Mouse (Mus musculus): Measurements from ENCODE around the gene Acbd4. TPM values are rescaled to one million over a fixed set of nuclear protein-coding genes. Genes with fewer than 3 reads are reported as not detected.

The Acbd4 gene
- total RNA-seq, 1 experiment = 14.0 TPM

DNA sequence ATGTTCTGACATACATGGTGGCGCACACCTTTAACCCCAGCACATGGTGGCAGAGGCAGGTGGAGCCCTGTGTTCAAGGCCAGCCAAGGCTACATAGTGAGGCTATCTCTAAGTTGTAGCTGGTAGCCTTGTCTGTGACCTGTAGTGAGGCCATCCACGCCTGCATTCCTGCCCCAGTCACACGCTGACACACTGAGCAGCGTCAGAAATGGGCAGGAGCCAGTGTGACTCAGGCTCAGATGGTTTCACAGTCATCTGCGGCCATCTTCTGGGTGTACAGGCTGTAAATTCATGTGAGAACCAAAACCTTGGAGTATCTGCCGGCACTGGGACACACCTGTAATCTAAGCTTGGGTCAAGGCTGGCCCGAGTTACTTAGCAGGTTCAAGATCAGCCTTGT, 44.8 kb upstream of the Acbd4 start:
- Histone ChIP-seq H3K36me3 (ENCODE audit: control insufficient read depth, insufficient read depth, low read length, poor library complexity, severe bottlenecking) (peaks cover 67% of the 10 kb centered on the region), H3K9ac (ENCODE audit: insufficient read depth, low read depth, low read length, poor library complexity, severe bottlenecking) (no peak overlapping the region), H3K9me3 (ENCODE audit: control insufficient read depth, insufficient read depth, low read depth, low read length) (no peaks in the 10 kb centered on the region), H3K4me3 (ENCODE audit: insufficient read depth in 1 of 2, low read depth in 1 of 2, low read length in 2 of 2, poor library complexity in 1 of 2, severe bottlenecking in 1 of 2) (no peak overlapping the region), H3K4me1 (ENCODE audit: control insufficient read depth in 2 of 2, insufficient read depth in 2 of 2, low read length in 2 of 2, poor library complexity in 1 of 2) (no peaks in the 10 kb centered on the region; a peak in 1 of 4 replicates), H3K27ac (ENCODE audit: insufficient read depth, low read depth, low read length, poor library complexity, severe bottlenecking) (no peak overlapping the region)
- in situ Hi-C loops (cut with MboI; ENCODE audit: low sequenced_read_pairs in 2 of 2, unreplicated experiment in 2 of 2) = no loop called here
- no peak for TF ChIP-seq HCFC1 (IDR thresholded peaks at IDR 0.05; ENCODE audit: borderline replicate concordance, insufficient read depth, low read length)
- no peak for TF ChIP-seq CHD2 (IDR thresholded peaks at IDR 0.05; ENCODE audit: low read depth, low read length)
- no peak for TF ChIP-seq MAFK (IDR thresholded peaks at IDR 0.05; ENCODE audit: insufficient read depth, low read depth, low read length)
- TF ChIP-seq ZC3H11A (IDR thresholded peaks at IDR 0.05; ENCODE audit: borderline replicate concordance, low read depth, low read length) = no peak
- no peak for TF ChIP-seq ZNF384 (IDR thresholded peaks at IDR 0.05; ENCODE audit: low read depth, low read length)
- DNase-seq (ENCODE audit: low read depth, low spot score) = no peak

DNA sequence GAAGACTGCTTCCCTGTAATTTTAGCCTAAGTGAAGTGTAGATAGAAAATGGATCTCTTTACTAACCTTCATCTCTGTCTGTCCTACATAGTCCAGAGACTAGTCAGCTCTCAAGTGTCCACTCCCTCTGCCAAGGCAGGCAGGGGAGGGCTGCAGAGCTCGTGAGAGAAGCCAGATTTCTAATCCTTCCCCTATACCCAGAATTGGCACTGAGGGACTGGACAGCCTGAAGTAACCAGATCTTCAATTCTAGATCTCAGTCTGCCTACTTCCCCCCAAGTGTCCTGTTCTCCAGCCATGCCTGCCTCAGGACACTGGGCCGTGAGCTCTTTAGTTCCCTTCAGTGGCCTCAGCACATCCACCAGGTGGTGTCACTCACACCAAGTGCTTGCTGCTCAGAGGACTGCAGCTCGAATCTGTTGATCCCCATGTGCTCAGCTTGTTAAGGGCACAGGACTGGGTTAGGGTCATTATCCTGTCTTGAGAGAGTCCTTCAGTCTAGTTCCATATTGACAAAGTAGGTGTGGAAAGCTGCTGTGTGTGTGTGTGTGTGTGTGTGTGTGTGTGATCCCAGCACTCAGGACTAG, 42.9 kb upstream of the Acbd4 start:
- no peak overlapping the region for H3K27ac ChIP-seq (ENCODE audit: insufficient read depth, low read depth, low read length, poor library complexity, severe bottlenecking)
- peaks cover 58% of the 10 kb centered on the region for H3K36me3 ChIP-seq (ENCODE audit: control insufficient read depth, insufficient read depth, low read length, poor library complexity, severe bottlenecking)
- TF ChIP-seq ZNF384 (IDR thresholded peaks at IDR 0.05; ENCODE audit: low read depth, low read length) = no peak

DNA sequence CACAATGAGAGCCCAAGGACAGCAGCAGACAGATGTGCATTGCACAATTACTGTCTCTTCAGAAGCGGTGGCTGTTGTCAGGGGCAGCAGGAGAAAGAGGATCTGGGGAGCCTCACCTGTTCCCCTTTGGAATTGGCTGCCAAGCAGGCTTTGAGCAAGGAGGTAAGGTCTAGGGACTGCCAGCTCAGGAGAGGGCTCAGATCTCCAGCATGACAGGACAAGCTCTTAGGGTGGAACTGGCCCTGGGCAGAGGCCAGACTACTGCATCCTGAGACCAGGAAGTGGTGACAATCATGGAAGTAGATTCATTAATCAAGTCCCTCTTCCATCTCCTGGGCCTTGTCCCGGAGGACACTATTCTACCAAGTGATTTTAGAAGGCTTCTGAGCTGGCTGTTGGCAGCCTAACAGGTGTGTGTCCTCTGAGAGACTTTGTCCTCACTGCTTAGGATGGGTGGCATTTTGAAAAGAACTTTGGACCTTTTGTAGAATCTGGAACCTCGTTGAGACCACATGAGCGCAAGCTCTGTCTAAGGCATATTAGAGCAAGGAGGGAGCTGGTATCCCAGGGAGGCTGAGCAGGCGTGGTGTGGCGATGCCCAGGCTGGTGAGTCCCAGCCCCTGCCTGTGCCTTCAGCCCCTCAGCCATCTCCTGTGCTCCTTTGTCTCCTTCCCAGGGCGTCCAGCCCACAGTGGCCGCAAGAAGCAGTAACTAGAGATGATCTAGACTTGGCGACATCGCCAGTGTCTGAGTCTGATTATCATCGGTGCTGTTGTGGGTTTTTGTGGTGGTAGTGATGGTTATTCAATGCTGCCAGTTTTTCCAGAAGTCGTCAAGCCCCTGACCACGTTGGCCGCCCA, 35.1 kb upstream of the Acbd4 start:
- peaks cover 62% of the 10 kb centered on the region for H3K36me3 ChIP-seq (ENCODE audit: control insufficient read depth, insufficient read depth, low read length, poor library complexity, severe bottlenecking)
- no peak overlapping the region for H3K9ac ChIP-seq (ENCODE audit: insufficient read depth, low read depth, low read length, poor library complexity, severe bottlenecking)
- no peak for DNase-seq (ENCODE audit: low read depth, low spot score)
- no peak for TF ChIP-seq MAFK (IDR thresholded peaks at IDR 0.05; ENCODE audit: insufficient read depth, low read depth, low read length)
- TF ChIP-seq ZNF384 (IDR thresholded peaks at IDR 0.05; ENCODE audit: low read depth, low read length) = no peak
- TF ChIP-seq HCFC1 (IDR thresholded peaks at IDR 0.05; ENCODE audit: borderline replicate concordance, insufficient read depth, low read length) = no peak
- no peak for TF ChIP-seq CHD2 (IDR thresholded peaks at IDR 0.05; ENCODE audit: low read depth, low read length)
- TF ChIP-seq ZC3H11A (IDR thresholded peaks at IDR 0.05; ENCODE audit: borderline replicate concordance, low read depth, low read length) = no peak
- H3K9me3 ChIP-seq (ENCODE audit: control insufficient read depth, insufficient read depth, low read depth, low read length) = no peaks in the 10 kb centered on the region
- H3K4me1 ChIP-seq (ENCODE audit: control insufficient read depth in 2 of 2, insufficient read depth in 2 of 2, low read length in 2 of 2, poor library complexity in 1 of 2) = peaks cover 3 to 6% of the 10 kb centered on the region in 2 experiments; a peak in 2 of 4 replicates
- in situ Hi-C loops (cut with MboI; ENCODE audit: low sequenced_read_pairs in 2 of 2, unreplicated experiment in 2 of 2) = no loop called here
- H3K27ac ChIP-seq (ENCODE audit: insufficient read depth, low read depth, low read length, poor library complexity, severe bottlenecking) = no peak overlapping the region
- H3K4me3 ChIP-seq (ENCODE audit: insufficient read depth in 1 of 2, low read depth in 1 of 2, low read length in 2 of 2, poor library complexity in 1 of 2, severe bottlenecking in 1 of 2) = no peak overlapping the region

More for the DNA sequence above, 42.9 kb upstream of the Acbd4 start:
- Histone ChIP-seq H3K9me3 (ENCODE audit: control insufficient read depth, insufficient read depth, low read depth, low read length) (no peaks in the 10 kb centered on the region), H3K9ac (ENCODE audit: insufficient read depth, low read depth, low read length, poor library complexity, severe bottlenecking) (no peak overlapping the region), H3K4me1 (ENCODE audit: control insufficient read depth in 2 of 2, insufficient read depth in 2 of 2, low read length in 2 of 2, poor library complexity in 1 of 2) (no peaks in the 10 kb centered on the region), H3K4me3 (ENCODE audit: insufficient read depth in 1 of 2, low read depth in 1 of 2, low read length in 2 of 2, poor library complexity in 1 of 2, severe bottlenecking in 1 of 2) (no peak overlapping the region)
- in situ Hi-C loops (cut with MboI; ENCODE audit: low sequenced_read_pairs in 2 of 2, unreplicated experiment in 2 of 2) = no loop called here
- no peak for DNase-seq (ENCODE audit: low read depth, low spot score)

DNA sequence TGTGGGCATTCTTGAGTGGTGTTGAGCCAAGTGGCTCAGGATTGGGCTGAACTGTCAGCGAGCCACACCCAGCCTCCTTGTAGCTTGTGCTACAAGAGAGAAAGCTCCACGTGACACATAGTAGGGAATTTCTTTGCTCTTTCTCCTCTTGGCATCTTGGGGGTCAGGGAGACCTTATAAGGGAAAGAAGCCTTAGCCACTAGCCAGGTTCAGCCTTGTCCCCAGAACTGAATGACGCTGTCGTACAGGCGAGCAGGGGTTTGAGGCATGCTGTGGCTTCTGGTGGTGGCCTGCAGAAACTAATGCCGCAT, 34.5 kb upstream of the Acbd4 start:
- in situ Hi-C loops (cut with MboI; ENCODE audit: low sequenced_read_pairs in 2 of 2, unreplicated experiment in 2 of 2) = no loop called here
- TF ChIP-seq HCFC1 (IDR thresholded peaks at IDR 0.05; ENCODE audit: borderline replicate concordance, insufficient read depth, low read length) (no peak), MAFK (IDR thresholded peaks at IDR 0.05; ENCODE audit: insufficient read depth, low read depth, low read length) (no peak), ZNF384 (IDR thresholded peaks at IDR 0.05; ENCODE audit: low read depth, low read length) (no peak), CHD2 (IDR thresholded peaks at IDR 0.05; ENCODE audit: low read depth, low read length) (no peak), ZC3H11A (IDR thresholded peaks at IDR 0.05; ENCODE audit: borderline replicate concordance, low read depth, low read length) (no peak)
- no peaks in the 10 kb centered on the region for H3K9me3 ChIP-seq (ENCODE audit: control insufficient read depth, insufficient read depth, low read depth, low read length)
- no peak overlapping the region for H3K4me3 ChIP-seq (ENCODE audit: insufficient read depth in 1 of 2, low read depth in 1 of 2, low read length in 2 of 2, poor library complexity in 1 of 2, severe bottlenecking in 1 of 2)
- no peak for DNase-seq (ENCODE audit: low read depth, low spot score)
- no peak overlapping the region for H3K9ac ChIP-seq (ENCODE audit: insufficient read depth, low read depth, low read length, poor library complexity, severe bottlenecking)
- peaks cover 63% of the 10 kb centered on the region for H3K36me3 ChIP-seq (ENCODE audit: control insufficient read depth, insufficient read depth, low read length, poor library complexity, severe bottlenecking)
- H3K27ac ChIP-seq (ENCODE audit: insufficient read depth, low read depth, low read length, poor library complexity, severe bottlenecking) = no peak overlapping the region
- H3K4me1 ChIP-seq (ENCODE audit: control insufficient read depth in 2 of 2, insufficient read depth in 2 of 2, low read length in 2 of 2, poor library complexity in 1 of 2) = peaks cover 3 to 6% of the 10 kb centered on the region in 2 experiments; a peak in 2 of 4 replicates
